Mouse (Mus musculus): Measurements from ENCODE around the gene Zfand5. TPM values are rescaled to one million over a fixed set of nuclear protein-coding genes. Genes with fewer than 3 reads are reported as not detected.
"Not testable (repeated sequence)": the region's sequence is repeated elsewhere in the genome, so short reads cannot be mapped to it uniquely, and the experiment has no call there.

Zfand5 gene
- 108 and 109 TPM in 2 replicates for polyA plus RNA-seq (2015; fragmentation: Nextera tagmentation; extraction: Ambion mirVana)

GRCm38 (mm10) chr19:21271741-21272654 lies at the start of gene Zfand5:
Gene Zfand5 (plus strand): TSS chr19:21272278.
- Histone ChIP-seq H3K4me1 (ENCODE audit: insufficient read depth, low read depth, low read length) (peaks cover 2% of the 10 kb centered on the region; the same call in 1 of the 2 replicates), H3K27me3 (replicated peaks; ENCODE audit: insufficient read depth, low read length) (no peaks in the 10 kb centered on the region), H3K9me3 (ENCODE audit: low read length) (no peaks in the 10 kb centered on the region), H3K27ac (ENCODE audit: low read length) (peak within 1 kb of the TSS; percentile 100), H3K4me2 (replicated peaks; ENCODE audit: low read depth, low read length) (peak within 1 kb of the TSS; percentile 62), H3K36me3 (ENCODE audit: insufficient read depth, low read length) (no peaks in the 10 kb centered on the region), H3K4me3 (ENCODE audit: low read depth, low read length) (peak within 1 kb of the TSS; percentile 99), H3K9ac (replicated peaks; ENCODE audit: low read depth) (peak within 1 kb of the TSS; percentile 98)
- peak; percentile 92 for ATAC-seq
- DNase-seq (ENCODE audit: low spot score), result peak; percentile 97
- whole genome bisulfite sequencing, result 2% methylated on average over 63 of the region's 118 CpGs
- TF ChIP-seq CTCF (IDR thresholded peaks at IDR 0.05) (peak; percentile 14), EP300 (IDR thresholded peaks at IDR 0.05) (no peak; the same call in 1 of the 2 replicates)

- DNase-seq (ENCODE audit: low spot score), result peak; percentile 25
- 52% methylated on average over 4 of the region's 4 CpGs for WGBS
- H3K9ac ChIP-seq (replicated peaks; ENCODE audit: low read depth), result no peak overlapping the region
Observed at GRCm38 (mm10) chr19:21227131-21227530, 44.9 kb upstream of the Zfand5 start.

GRCm38 (mm10) chr19:21227754-21228153 lies 44.3 kb upstream of the Zfand5 start:
- H3K27ac ChIP-seq (ENCODE audit: low read length), result no peak overlapping the region
- no peaks in the 10 kb centered on the region for H3K4me1 ChIP-seq (ENCODE audit: insufficient read depth, low read depth, low read length)
- no peak overlapping the region for H3K4me2 ChIP-seq (replicated peaks; ENCODE audit: low read depth, low read length)
- H3K4me3 ChIP-seq (ENCODE audit: low read depth, low read length), result no peak overlapping the region
- H3K36me3 ChIP-seq (ENCODE audit: insufficient read depth, low read length), result no peaks in the 10 kb centered on the region
- TF ChIP-seq EP300 (IDR thresholded peaks at IDR 0.05) (no peak), CTCF (IDR thresholded peaks at IDR 0.05) (no peak)
- no peaks in the 10 kb centered on the region for H3K27me3 ChIP-seq (replicated peaks; ENCODE audit: insufficient read depth, low read length)
- no peaks in the 10 kb centered on the region for H3K9me3 ChIP-seq (ENCODE audit: low read length)
- ATAC-seq (no peak), DNase-seq (ENCODE audit: low spot score) (peak; percentile 60)
- WGBS, result 37% methylated on average over 2 of the region's 2 CpGs
- H3K9ac ChIP-seq (replicated peaks; ENCODE audit: low read depth), result no peak overlapping the region

More at GRCm38 (mm10) chr19:21227131-21227530, 44.9 kb upstream of the Zfand5 start:
- Histone ChIP-seq H3K4me1 (ENCODE audit: insufficient read depth, low read depth, low read length) (no peaks in the 10 kb centered on the region), H3K4me2 (replicated peaks; ENCODE audit: low read depth, low read length) (no peak overlapping the region), H3K27ac (ENCODE audit: low read length) (no peak overlapping the region), H3K9me3 (ENCODE audit: low read length) (no peaks in the 10 kb centered on the region), H3K36me3 (ENCODE audit: insufficient read depth, low read length) (no peaks in the 10 kb centered on the region), H3K4me3 (ENCODE audit: low read depth, low read length) (no peak overlapping the region), H3K27me3 (replicated peaks; ENCODE audit: insufficient read depth, low read length) (no peaks in the 10 kb centered on the region)
- no peak for ATAC-seq
- TF ChIP-seq EP300 (IDR thresholded peaks at IDR 0.05) (no peak), CTCF (IDR thresholded peaks at IDR 0.05) (no peak)

GRCm38 (mm10) chr19:21248730-21249129 lies 23.3 kb upstream of the Zfand5 start:
- H3K27ac ChIP-seq (ENCODE audit: low read length); H3K27me3 ChIP-seq (replicated peaks; ENCODE audit: insufficient read depth, low read length); H3K36me3 ChIP-seq (ENCODE audit: insufficient read depth, low read length); H3K4me1 ChIP-seq (ENCODE audit: insufficient read depth, low read depth, low read length); H3K9ac ChIP-seq (replicated peaks; ENCODE audit: low read depth); ATAC-seq; H3K4me2 ChIP-seq (replicated peaks; ENCODE audit: low read depth, low read length); H3K4me3 ChIP-seq (ENCODE audit: low read depth, low read length); DNase-seq (ENCODE audit: low spot score); H3K9me3 ChIP-seq (ENCODE audit: low read length): not testable (repeated sequence)
- WGBS, result 62% methylated on average over 2 of the region's 2 CpGs

GRCm38 (mm10) chr19:21253846-21254245 lies 18.2 kb upstream of the Zfand5 start:
- Histone ChIP-seq H3K4me3 (ENCODE audit: low read depth, low read length) (no peak overlapping the region), H3K9me3 (ENCODE audit: low read length) (no peaks in the 10 kb centered on the region), H3K27ac (ENCODE audit: low read length) (no peak overlapping the region), H3K27me3 (replicated peaks; ENCODE audit: insufficient read depth, low read length) (no peaks in the 10 kb centered on the region), H3K4me2 (replicated peaks; ENCODE audit: low read depth, low read length) (no peak overlapping the region), H3K36me3 (ENCODE audit: insufficient read depth, low read length) (no peaks in the 10 kb centered on the region), H3K9ac (replicated peaks; ENCODE audit: low read depth) (no peak overlapping the region), H3K4me1 (ENCODE audit: insufficient read depth, low read depth, low read length) (no peaks in the 10 kb centered on the region)
- no peak for TF ChIP-seq CTCF (IDR thresholded peaks at IDR 0.05)
- TF ChIP-seq EP300 (IDR thresholded peaks at IDR 0.05), result no peak
- DNase-seq (ENCODE audit: low spot score) (no peak), ATAC-seq (no peak)
- 87% methylated on average over 2 of the region's 2 CpGs for WGBS

GRCm38 (mm10) chr19:21255920-21256319 lies 16.2 kb upstream of the Zfand5 start:
- ATAC-seq (no peak), DNase-seq (ENCODE audit: low spot score) (no peak)
- WGBS, result 76% methylated on average over 3 of the region's 3 CpGs
- Histone ChIP-seq H3K9ac (replicated peaks; ENCODE audit: low read depth) (no peak overlapping the region), H3K4me3 (ENCODE audit: low read depth, low read length) (no peak overlapping the region), H3K36me3 (ENCODE audit: insufficient read depth, low read length) (no peaks in the 10 kb centered on the region), H3K27me3 (replicated peaks; ENCODE audit: insufficient read depth, low read length) (no peaks in the 10 kb centered on the region), H3K4me2 (replicated peaks; ENCODE audit: low read depth, low read length) (no peak overlapping the region), H3K4me1 (ENCODE audit: insufficient read depth, low read depth, low read length) (no peaks in the 10 kb centered on the region), H3K27ac (ENCODE audit: low read length) (no peak overlapping the region), H3K9me3 (ENCODE audit: low read length) (no peaks in the 10 kb centered on the region)
- TF ChIP-seq CTCF (IDR thresholded peaks at IDR 0.05), result no peak
- TF ChIP-seq EP300 (IDR thresholded peaks at IDR 0.05), result no peak
